Mouse (Mus musculus) lung, postnatal 0 days (tissue): ENCODE measurements around the gene Hoxb4. TPM values are rescaled to one million over a fixed set of nuclear protein-coding genes. Genes with fewer than 3 reads are reported as not detected.

Experiments used
- ATAC-seq: fragments of 200-750 bp; cut with Nextera tagmentation; 2 replicates; pipeline ENCODE4 v1.8.0; 2017; ENCODE audit warnings: moderate library complexity
- DNase-seq: peaks from one replicate; pipeline ENCODE4 v3.0.0-alpha.2; 2016; ENCODE audit warnings: low spot score
- H3K27ac ChIP-seq: fragments of 300-500 bp; sonication (generic); 2 replicates; pipeline ENCODE4 v1.5.1; 2014; ENCODE audit warnings: antibody characterized with exemption, mild to moderate bottlenecking, low read length, mixed read lengths
- H3K27me3 ChIP-seq: fragments of 300-500 bp; sonication (generic); replicated peaks from 2 replicates; pipeline ENCODE4 v1.6.1; 2014; ENCODE audit warnings: low read length, mixed read lengths; ENCODE audit not compliant: insufficient read depth
- H3K36me3 ChIP-seq: fragments of 300-500 bp; sonication (generic); 2 replicates; pipeline ENCODE4 v1.6.1; 2014; ENCODE audit warnings: low read length, mixed read lengths; ENCODE audit not compliant: insufficient read depth
- H3K4me1 ChIP-seq: fragments of 300-500 bp; sonication (generic); 2 replicates; pipeline ENCODE4 v1.6.1; 2014; ENCODE audit warnings: antibody characterized with exemption, low read depth, low read length, mixed read lengths; ENCODE audit not compliant: insufficient read depth
- H3K4me2 ChIP-seq: fragments of 300-500 bp; sonication (generic); replicated peaks from 2 replicates; pipeline ENCODE4 v1.6.1; 2014; ENCODE audit warnings: low read depth, mild to moderate bottlenecking, low read length, moderate library complexity, mixed read lengths
- H3K4me3 ChIP-seq: fragments of 300-500 bp; sonication (generic); 2 replicates; pipeline ENCODE4 v1.5.1; 2014; ENCODE audit warnings: low read depth, low read length
- H3K9ac ChIP-seq: fragments of 300-500 bp; sonication (generic); replicated peaks from 2 replicates; pipeline ENCODE4 v1.6.1; 2014; ENCODE audit warnings: low read depth, mild to moderate bottlenecking
- H3K9me3 ChIP-seq: fragments of 300-500 bp; sonication (generic); 2 replicates; pipeline ENCODE4 v1.6.1; 2016; ENCODE audit warnings: low read length, mixed read lengths
- CTCF ChIP-seq: IDR thresholded peaks from 2 replicates; pipeline ENCODE4 v1.5.1; 2016; ENCODE audit warnings: antibody characterized with exemption, mild to moderate bottlenecking
- EP300 ChIP-seq: IDR thresholded peaks from 2 replicates; pipeline ENCODE4 v1.6.1; 2016; ENCODE audit warnings: antibody characterized with exemption, mild to moderate bottlenecking, control low read depth
- WGBS: fragments of 180-500 bp; shearing (Covaris S2); extraction: QIAGEN DNeasy Blood & Tissue Kit; methylation state at CpG from one replicate; pipeline ENCODE4 v1.1.7; 2014; 5-methylcytosine and 5-hydroxymethylcytosine counted together
- polyA plus RNA-seq: library from polyadenylated mRNA; unstranded; fragments of >200 nt; fragmentation: Nextera tagmentation; extraction: Ambion mirVana; gene quantifications from 2 replicates; pipeline ENCODE4 v1.2.1, GENCODE M21; 2015

Hoxb4 gene
- polyA plus RNA-seq, 1 experiment from 2014 or later, result 2.6 TPM

GRCm38 (mm10) chr11:96326705-96327104 lies 8.6 kb downstream of the Hoxb4 start:
- Histone ChIP-seq H3K36me3 (no peaks in the 10 kb centered on the region), H3K27me3 (0 out of 2 replicates have a peak, but pooled peaks cover 4% of the 10 kb centered on the region), H3K4me3 (peak overlapping the region; percentile 22), H3K4me1 (no peaks in the 10 kb centered on the region), H3K9ac (peak overlapping the region; percentile 46), H3K27ac (peak overlapping the region; percentile 82), H3K4me2 (peak overlapping the region; percentile 52), H3K9me3 (no peaks in the 10 kb centered on the region)
- WGBS, result 14% methylated on average over 12 of the region's 12 CpGs
- no peak for TF ChIP-seq CTCF
- no peak for TF ChIP-seq EP300
- no peak for DNase-seq
- ATAC-seq, result no peak

DNA sequence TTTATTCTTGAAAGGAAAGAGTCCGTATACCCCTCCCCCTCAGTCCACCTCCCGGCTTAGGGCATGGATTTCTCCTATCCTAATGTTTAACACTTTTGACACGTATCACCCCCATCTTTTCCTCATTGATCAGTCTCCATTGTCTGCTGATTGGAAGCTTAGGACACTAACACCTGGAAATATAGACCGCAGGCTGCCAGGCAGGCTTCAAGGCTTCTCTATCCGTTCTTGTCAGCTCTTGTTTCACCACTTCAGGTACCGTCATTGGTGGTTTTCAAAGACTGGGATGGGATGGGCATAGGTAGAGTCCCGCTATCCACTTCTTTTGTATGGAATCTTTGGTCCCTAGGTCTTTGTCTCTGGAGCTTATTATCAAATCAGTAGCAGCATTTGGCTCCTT lies 9.1 kb downstream of the Hoxb4 start:
- Histone ChIP-seq H3K4me3 (peak overlapping the region; percentile 22; the same call in 1 of the 2 replicates), H3K9me3 (no peaks in the 10 kb centered on the region), H3K36me3 (no peaks in the 10 kb centered on the region), H3K9ac (no peak overlapping the region), H3K27ac (peak overlapping the region; percentile 82), H3K4me2 (peak overlapping the region; percentile 52), H3K4me1 (no peaks in the 10 kb centered on the region), H3K27me3 (0 out of 2 replicates have a peak, but pooled peaks cover 4% of the 10 kb centered on the region)
- DNase-seq (no peak), ATAC-seq (no peak)
- no peak for TF ChIP-seq EP300
- TF ChIP-seq CTCF, result no peak
- WGBS, result 18% methylated on average over 7 of the region's 7 CpGs

- Histone ChIP-seq H3K9ac (no peak overlapping the region), H3K4me1 (no peaks in the 10 kb centered on the region), H3K36me3 (no peaks in the 10 kb centered on the region), H3K9me3 (no peaks in the 10 kb centered on the region), H3K27me3 (0 out of 2 replicates have a peak, but pooled peaks cover 4% of the 10 kb centered on the region), H3K27ac (0 out of 2 replicates have a peak overlapping the region, but pooled peaks have one; percentile 82), H3K4me3 (no peak overlapping the region; the same call in 1 of the 2 replicates), H3K4me2 (peak overlapping the region; percentile 52)
- no peak for ATAC-seq
- no peak for TF ChIP-seq EP300
- no peak for TF ChIP-seq CTCF
- no peak for DNase-seq
- WGBS, result 42% methylated on average over 5 of the region's 5 CpGs
Measured at GRCm38 (mm10) chr11:96327750-96328149, 9.7 kb downstream of the Hoxb4 start.

- peak overlapping the region; percentile 52; the same call in 1 of the 2 replicates for H3K4me2 ChIP-seq
- H3K4me3 ChIP-seq, result no peak overlapping the region
- no peak for ATAC-seq
- H3K27ac ChIP-seq, result peak overlapping the region; percentile 82
- no peak overlapping the region for H3K9ac ChIP-seq
- no peaks in the 10 kb centered on the region for H3K36me3 ChIP-seq
- H3K9me3 ChIP-seq, result no peaks in the 10 kb centered on the region
- TF ChIP-seq CTCF, result no peak
- TF ChIP-seq EP300, result no peak
- 33% methylated on average over 8 of the region's 8 CpGs for WGBS
- H3K4me1 ChIP-seq, result no peaks in the 10 kb centered on the region
- 0 out of 2 replicates have a peak, but pooled peaks cover 4% of the 10 kb centered on the region for H3K27me3 ChIP-seq
- no peak for DNase-seq
Measured at GRCm38 (mm10) chr11:96328605-96329004, 10.5 kb downstream of the Hoxb4 start.

DNA sequence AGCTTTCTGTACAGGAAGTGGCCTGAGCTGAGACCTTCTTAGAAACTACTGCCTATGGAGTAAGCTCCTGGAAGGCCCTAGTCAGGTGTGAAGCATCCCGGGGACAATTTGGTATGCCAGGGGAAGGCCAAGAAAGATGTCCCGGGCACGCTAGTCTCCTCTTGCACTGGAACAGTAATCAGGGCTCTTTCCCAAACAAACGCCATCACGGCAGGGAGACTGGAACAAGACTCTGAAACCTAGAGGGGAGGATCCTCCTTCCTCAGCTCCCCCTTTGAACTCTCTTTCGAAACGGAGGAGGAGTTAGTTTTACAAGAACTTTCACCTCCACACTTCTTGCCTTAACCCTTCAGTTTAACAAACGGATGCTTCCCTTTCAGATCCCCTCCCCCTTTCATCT lies 14.0 kb downstream of the Hoxb4 start:
- no peaks in the 10 kb centered on the region for H3K36me3 ChIP-seq
- TF ChIP-seq EP300 (no peak), CTCF (no peak)
- H3K9ac ChIP-seq, result no peak overlapping the region
- peaks cover 7% of the 10 kb centered on the region; the same call in 1 of the 2 replicates for H3K4me1 ChIP-seq
- peaks cover 7% of the 10 kb centered on the region; the same call in 1 of the 2 replicates for H3K27me3 ChIP-seq
- H3K4me2 ChIP-seq, result peak overlapping the region; percentile 63
- WGBS, result 22% methylated on average over 8 of the region's 8 CpGs
- ATAC-seq, result peak; percentile 66
- peak overlapping the region; percentile 88 for H3K27ac ChIP-seq
- H3K9me3 ChIP-seq, result no peaks in the 10 kb centered on the region
- peak overlapping the region; percentile 49; the same call in 1 of the 2 replicates for H3K4me3 ChIP-seq
- peak; percentile 85 for DNase-seq

DNA sequence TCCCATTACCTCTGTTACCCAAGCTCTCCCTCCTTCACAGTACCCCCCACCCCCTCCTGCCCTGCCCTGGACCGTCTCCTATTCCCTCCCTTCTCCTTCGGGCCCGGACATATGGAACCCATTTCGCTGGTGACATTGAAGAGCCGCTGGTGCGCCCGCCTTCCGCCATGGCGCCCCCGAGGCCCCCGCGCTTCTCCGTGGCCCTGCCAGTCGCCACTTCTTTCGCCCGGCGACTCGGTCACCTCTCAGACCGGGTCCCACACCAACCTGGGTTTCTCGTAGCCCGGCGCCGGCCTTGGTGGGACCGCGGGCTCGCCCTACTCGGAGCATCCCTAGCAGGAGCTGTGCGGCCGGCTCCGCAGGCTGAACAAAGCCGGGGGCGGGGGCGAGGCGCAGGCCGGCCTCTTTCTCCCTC lies 14.6 kb downstream of the Hoxb4 start:
- H3K27me3 ChIP-seq, result peaks cover 7% of the 10 kb centered on the region; the same call in 1 of the 2 replicates
- peak overlapping the region; percentile 88 for H3K27ac ChIP-seq
- H3K4me2 ChIP-seq, result peak overlapping the region; percentile 63

More for the DNA sequence above, 14.6 kb downstream of the Hoxb4 start:
- peak overlapping the region; percentile 49 for H3K4me3 ChIP-seq
- peak overlapping the region; percentile 50; the same call in 1 of the 2 replicates for H3K9ac ChIP-seq
- no peaks in the 10 kb centered on the region for H3K9me3 ChIP-seq
- peak; percentile 76 for ATAC-seq
- TF ChIP-seq CTCF, result no peak
- no peak for TF ChIP-seq EP300
- WGBS, result 5% methylated on average over 33 of the region's 35 CpGs
- peak; percentile 71 for DNase-seq
- H3K4me1 ChIP-seq, result peaks cover 7% of the 10 kb centered on the region; the same call in 1 of the 2 replicates
- H3K36me3 ChIP-seq, result no peaks in the 10 kb centered on the region
